Mouse (Mus musculus): ENCODE results near the gene Masp1. TPM values are rescaled to one million over a fixed set of nuclear protein-coding genes. Genes with fewer than 3 reads are reported as not detected.

Masp1 gene
- polyA plus RNA-seq, 1 experiment from 2014 or later = 1.3 TPM

- WGBS = 81% methylated on average over 10 of the region's 10 CpGs
- no peaks in the 10 kb centered on the region for H3K9me3 ChIP-seq (ENCODE audit: control insufficient read depth, low read depth, low read length)
- ATAC-seq (ENCODE audit: insufficient number of reproducible peaks, insufficient read depth, low FRiP score, low read depth) = no peak
- H3K27me3 ChIP-seq (ENCODE audit: control insufficient read depth, insufficient read depth, low read length) = no peaks in the 10 kb centered on the region
- no peak overlapping the region for H3K27ac ChIP-seq (ENCODE audit: low read length)
- H3K4me3 ChIP-seq (ENCODE audit: low read depth, low read length) = no peak overlapping the region
- no peaks in the 10 kb centered on the region for H3K4me1 ChIP-seq (ENCODE audit: control insufficient read depth, insufficient read depth, low read length)
- no peak overlapping the region for H3K9ac ChIP-seq (replicated peaks; ENCODE audit: low read depth, low read length)
- no peak overlapping the region for H3K4me2 ChIP-seq (replicated peaks; ENCODE audit: low read depth, low read length)
- H3K36me3 ChIP-seq (ENCODE audit: control insufficient read depth, insufficient read depth, low read length) = no peaks in the 10 kb centered on the region
Observed at GRCm38 (mm10) chr16:23483292-23483691, 37.3 kb downstream of the Masp1 start.

GRCm38 (mm10) chr16:23482846-23483245 lies 37.8 kb downstream of the Masp1 start:
- H3K9me3 ChIP-seq (ENCODE audit: control insufficient read depth, low read depth, low read length) = no peaks in the 10 kb centered on the region
- H3K36me3 ChIP-seq (ENCODE audit: control insufficient read depth, insufficient read depth, low read length) = no peaks in the 10 kb centered on the region
- H3K4me3 ChIP-seq (ENCODE audit: low read depth, low read length) = no peak overlapping the region
- H3K4me1 ChIP-seq (ENCODE audit: control insufficient read depth, insufficient read depth, low read length) = no peaks in the 10 kb centered on the region
- WGBS = 95% methylated on average over 12 of the region's 12 CpGs
- ATAC-seq (ENCODE audit: insufficient number of reproducible peaks, insufficient read depth, low FRiP score, low read depth) = no peak
- no peak overlapping the region for H3K27ac ChIP-seq (ENCODE audit: low read length)
- no peaks in the 10 kb centered on the region for H3K27me3 ChIP-seq (ENCODE audit: control insufficient read depth, insufficient read depth, low read length)
- H3K4me2 ChIP-seq (replicated peaks; ENCODE audit: low read depth, low read length) = no peak overlapping the region
- H3K9ac ChIP-seq (replicated peaks; ENCODE audit: low read depth, low read length) = no peak overlapping the region

- 82% methylated on average over 3 of the region's 3 CpGs for WGBS
- no peak overlapping the region for H3K27ac ChIP-seq (ENCODE audit: low read length)
- H3K9ac ChIP-seq (replicated peaks; ENCODE audit: low read depth, low read length) = no peak overlapping the region
- no peak for ATAC-seq (ENCODE audit: insufficient number of reproducible peaks, insufficient read depth, low FRiP score, low read depth)
- H3K4me3 ChIP-seq (ENCODE audit: low read depth, low read length) = no peak overlapping the region
- H3K36me3 ChIP-seq (ENCODE audit: control insufficient read depth, insufficient read depth, low read length) = no peaks in the 10 kb centered on the region
- H3K4me1 ChIP-seq (ENCODE audit: control insufficient read depth, insufficient read depth, low read length) = no peaks in the 10 kb centered on the region
- no peaks in the 10 kb centered on the region for H3K9me3 ChIP-seq (ENCODE audit: control insufficient read depth, low read depth, low read length)
- no peaks in the 10 kb centered on the region for H3K27me3 ChIP-seq (ENCODE audit: control insufficient read depth, insufficient read depth, low read length)
- no peak overlapping the region for H3K4me2 ChIP-seq (replicated peaks; ENCODE audit: low read depth, low read length)
Observed at GRCm38 (mm10) chr16:23482218-23482617, 38.4 kb downstream of the Masp1 start.

- ATAC-seq (ENCODE audit: insufficient number of reproducible peaks, insufficient read depth, low FRiP score, low read depth) = no peak
- Histone ChIP-seq H3K27ac (ENCODE audit: low read length) (no peak overlapping the region), H3K27me3 (ENCODE audit: control insufficient read depth, insufficient read depth, low read length) (no peaks in the 10 kb centered on the region), H3K4me3 (ENCODE audit: low read depth, low read length) (no peak overlapping the region), H3K4me2 (replicated peaks; ENCODE audit: low read depth, low read length) (no peak overlapping the region), H3K9me3 (ENCODE audit: control insufficient read depth, low read depth, low read length) (no peaks in the 10 kb centered on the region), H3K4me1 (ENCODE audit: control insufficient read depth, insufficient read depth, low read length) (no peaks in the 10 kb centered on the region), H3K36me3 (ENCODE audit: control insufficient read depth, insufficient read depth, low read length) (no peaks in the 10 kb centered on the region), H3K9ac (replicated peaks; ENCODE audit: low read depth, low read length) (no peak overlapping the region)
- 76% methylated on average over 7 of the region's 7 CpGs for WGBS
Observed at GRCm38 (mm10) chr16:23479872-23480603, 40.6 kb downstream of the Masp1 start.

- no peaks in the 10 kb centered on the region for H3K36me3 ChIP-seq (ENCODE audit: control insufficient read depth, insufficient read depth, low read length)
- H3K4me2 ChIP-seq (replicated peaks; ENCODE audit: low read depth, low read length) = no peak overlapping the region
- H3K9me3 ChIP-seq (ENCODE audit: control insufficient read depth, low read depth, low read length) = no peaks in the 10 kb centered on the region
- H3K9ac ChIP-seq (replicated peaks; ENCODE audit: low read depth, low read length) = no peak overlapping the region
- no peak overlapping the region for H3K27ac ChIP-seq (ENCODE audit: low read length)
- ATAC-seq (ENCODE audit: insufficient number of reproducible peaks, insufficient read depth, low FRiP score, low read depth) = no peak
- no peaks in the 10 kb centered on the region for H3K27me3 ChIP-seq (ENCODE audit: control insufficient read depth, insufficient read depth, low read length)
- H3K4me3 ChIP-seq (ENCODE audit: low read depth, low read length) = no peak overlapping the region
- H3K4me1 ChIP-seq (ENCODE audit: control insufficient read depth, insufficient read depth, low read length) = no peaks in the 10 kb centered on the region
Observed at GRCm38 (mm10) chr16:23476598-23476997, 44.0 kb downstream of the Masp1 start.

GRCm38 (mm10) chr16:23475651-23476050 lies 45.0 kb downstream of the Masp1 start:
- ATAC-seq (ENCODE audit: insufficient number of reproducible peaks, insufficient read depth, low FRiP score, low read depth) = no peak
- Histone ChIP-seq H3K27ac (ENCODE audit: low read length) (no peak overlapping the region), H3K36me3 (ENCODE audit: control insufficient read depth, insufficient read depth, low read length) (no peaks in the 10 kb centered on the region), H3K9ac (replicated peaks; ENCODE audit: low read depth, low read length) (no peak overlapping the region), H3K4me3 (ENCODE audit: low read depth, low read length) (no peak overlapping the region), H3K9me3 (ENCODE audit: control insufficient read depth, low read depth, low read length) (no peaks in the 10 kb centered on the region), H3K27me3 (ENCODE audit: control insufficient read depth, insufficient read depth, low read length) (no peaks in the 10 kb centered on the region), H3K4me2 (replicated peaks; ENCODE audit: low read depth, low read length) (no peak overlapping the region), H3K4me1 (ENCODE audit: control insufficient read depth, insufficient read depth, low read length) (no peaks in the 10 kb centered on the region)
- WGBS = 84% methylated on average over 4 of the region's 4 CpGs

GRCm38 (mm10) chr16:23472046-23472445 lies 48.6 kb downstream of the Masp1 start:
- H3K9me3 ChIP-seq (ENCODE audit: control insufficient read depth, low read depth, low read length) = no peaks in the 10 kb centered on the region
- no peak overlapping the region for H3K4me3 ChIP-seq (ENCODE audit: low read depth, low read length)
- ATAC-seq (ENCODE audit: insufficient number of reproducible peaks, insufficient read depth, low FRiP score, low read depth) = no peak
- no peak overlapping the region for H3K27ac ChIP-seq (ENCODE audit: low read length)
- H3K4me1 ChIP-seq (ENCODE audit: control insufficient read depth, insufficient read depth, low read length) = no peaks in the 10 kb centered on the region
- H3K4me2 ChIP-seq (replicated peaks; ENCODE audit: low read depth, low read length) = no peak overlapping the region
- no peak overlapping the region for H3K9ac ChIP-seq (replicated peaks; ENCODE audit: low read depth, low read length)
- no peaks in the 10 kb centered on the region for H3K27me3 ChIP-seq (ENCODE audit: control insufficient read depth, insufficient read depth, low read length)
- no peaks in the 10 kb centered on the region for H3K36me3 ChIP-seq (ENCODE audit: control insufficient read depth, insufficient read depth, low read length)
- WGBS = 55% methylated on average over 3 of the region's 3 CpGs

GRCm38 (mm10) chr16:23471551-23471950 lies 49.1 kb downstream of the Masp1 start:
- no peak for ATAC-seq (ENCODE audit: insufficient number of reproducible peaks, insufficient read depth, low FRiP score, low read depth)
- Histone ChIP-seq H3K4me3 (ENCODE audit: low read depth, low read length) (no peak overlapping the region), H3K9ac (replicated peaks; ENCODE audit: low read depth, low read length) (no peak overlapping the region), H3K27me3 (ENCODE audit: control insufficient read depth, insufficient read depth, low read length) (no peaks in the 10 kb centered on the region), H3K9me3 (ENCODE audit: control insufficient read depth, low read depth, low read length) (no peaks in the 10 kb centered on the region), H3K36me3 (ENCODE audit: control insufficient read depth, insufficient read depth, low read length) (no peaks in the 10 kb centered on the region), H3K4me2 (replicated peaks; ENCODE audit: low read depth, low read length) (no peak overlapping the region), H3K27ac (ENCODE audit: low read length) (no peak overlapping the region), H3K4me1 (ENCODE audit: control insufficient read depth, insufficient read depth, low read length) (no peaks in the 10 kb centered on the region)
- 89% methylated on average over 6 of the region's 6 CpGs for WGBS

Data from stomach, embryonic 14.5 days (tissue).